Mouse (Mus musculus) CH12.LX (cell line): ENCODE measurements at regions not wholly inside any gene's neighbourhood (a gene's known extent, or its start where the extent isn't known, plus 50 kb on each side); places are given as distances from the start of the nearest gene placed in this dataset.

Source experiments
- DNase-seq: peaks from one replicate; pipeline ENCODE4 v3.0.0-alpha.2; 2013; ENCODE audit errors: extremely low read depth
- H3K27ac ChIP-seq: 2 replicates; pipeline ENCODE4 v1.5.1; 2012; ENCODE audit warnings: low read depth, mild to moderate bottlenecking, control low read depth, moderate library complexity; ENCODE audit not compliant: insufficient read depth
- H3K27me3 ChIP-seq: replicated peaks from 2 replicates; pipeline ENCODE3; 2012; ENCODE audit warnings: inconsistent platforms
- H3K36me3 ChIP-seq, 2 experiments: replicated peaks in 1 of 2; 2 replicates each; pipeline versions ENCODE3 to v1.6.1; 2012; ENCODE audit warnings: inconsistent platforms in 1 of 2, low read length in 1 of 2, mild to moderate bottlenecking in 1 of 2, mixed read lengths in 1 of 2, moderate library complexity in 1 of 2; ENCODE audit not compliant: control insufficient read depth in 1 of 2, insufficient read depth in 1 of 2
- H3K4me1 ChIP-seq, 2 experiments: 2 replicates each; pipeline ENCODE4 v1.6.1; 2012; ENCODE audit warnings: inconsistent platforms in 1 of 2, moderate library complexity in 1 of 2; ENCODE audit not compliant: insufficient read depth in 2 of 2, control insufficient read depth in 1 of 2
- H3K4me2 ChIP-seq: 2 replicates; pipeline ENCODE4 v1.6.1; 2012; ENCODE audit warnings: low read depth, mild to moderate bottlenecking, control low read depth; ENCODE audit not compliant: poor library complexity, insufficient read depth, severe bottlenecking
- H3K4me3 ChIP-seq, 3 experiments: fragments of 150-350 bp in 1 of 3; sonication (generic) in 1 of 3; replicated peaks in 1 of 3; 2 replicates each; pipeline versions ENCODE3 to v1.5.1; 2011 to 2012; ENCODE audit warnings: low read depth in 2 of 3, low read length in 2 of 3, mild to moderate bottlenecking in 2 of 3, moderate library complexity in 2 of 3, control low read depth in 1 of 3, improper control_type of control experiment in 1 of 3, inconsistent platforms in 1 of 3, mixed read lengths in 1 of 3; ENCODE audit not compliant: poor library complexity in 1 of 3
- H3K79me2 ChIP-seq: replicated peaks from 2 replicates; pipeline ENCODE4 v1.6.1; 2012; ENCODE audit warnings: mild to moderate bottlenecking, moderate library complexity; ENCODE audit not compliant: control insufficient read depth, poor library complexity, insufficient read depth, severe bottlenecking; ENCODE audit errors: extremely low read depth
- H3K9ac ChIP-seq: 2 replicates; pipeline ENCODE4 v1.6.1; 2012; ENCODE audit warnings: low read depth, mild to moderate bottlenecking, control low read depth, moderate library complexity; ENCODE audit not compliant: insufficient read depth
- H3K9me3 ChIP-seq: replicated peaks from 2 replicates; pipeline ENCODE3; 2012; ENCODE audit warnings: low read length, inconsistent platforms, mixed read lengths
- BHLHE40 ChIP-seq: IDR thresholded peaks from 2 replicates; pipeline ENCODE4 v1.6.1; 2011; ENCODE audit warnings: mild to moderate bottlenecking, low read depth, low read length, improper control_type of control experiment
- CHD2 ChIP-seq: IDR thresholded peaks from 2 replicates; pipeline ENCODE4 v1.6.1; 2011; ENCODE audit warnings: low read length, improper control_type of control experiment
- E2F4 ChIP-seq: IDR thresholded peaks from 2 replicates; pipeline ENCODE4 v1.6.1; 2011; ENCODE audit warnings: low read depth, low read length, improper control_type of control experiment; ENCODE audit not compliant: insufficient replicate concordance
- GABPA ChIP-seq: IDR thresholded peaks from 2 replicates; pipeline ENCODE4 v1.6.1; 2012; ENCODE audit warnings: low read depth, low read length, improper control_type of control experiment, inconsistent platforms; ENCODE audit not compliant: insufficient replicate concordance
- KAT2A ChIP-seq: IDR thresholded peaks from 2 replicates; pipeline ENCODE4 v1.6.1; 2012; ENCODE audit warnings: low read length, improper control_type of control experiment, inconsistent platforms; ENCODE audit not compliant: insufficient replicate concordance
- NELFE ChIP-seq: IDR thresholded peaks from 2 replicates; pipeline ENCODE4 v1.6.1; 2011; ENCODE audit warnings: low read depth, low read length, improper control_type of control experiment
- PAX5 ChIP-seq: IDR thresholded peaks from 2 replicates; pipeline ENCODE4 v1.6.1; 2012; ENCODE audit warnings: low read length, inconsistent platforms, mixed read lengths
- RAD21 ChIP-seq: IDR thresholded peaks from 2 replicates; pipeline ENCODE4 v1.6.1; 2011; ENCODE audit warnings: low read depth, mild to moderate bottlenecking, low read length, improper control_type of control experiment, moderate library complexity
- RCOR1 ChIP-seq: conservative IDR thresholded peaks from 2 replicates; pipeline ENCODE4 v1.6.1; 2012; ENCODE audit warnings: low read depth, mild to moderate bottlenecking, inconsistent platforms, low read length, improper control_type of control experiment
- SIN3A ChIP-seq: IDR thresholded peaks from 2 replicates; pipeline ENCODE4 v1.6.1; 2012; ENCODE audit warnings: low read length, improper control_type of control experiment, inconsistent platforms
- TBP ChIP-seq: conservative IDR thresholded peaks from 2 replicates; pipeline ENCODE4 v1.6.1; 2011; ENCODE audit warnings: low read depth, low read length, improper control_type of control experiment
- UBTF ChIP-seq: IDR thresholded peaks from 2 replicates; pipeline ENCODE4 v1.6.1; 2012; ENCODE audit warnings: low read depth, mild to moderate bottlenecking, inconsistent platforms, low read length, improper control_type of control experiment, moderate library complexity
- USF1 ChIP-seq: IDR thresholded peaks from 2 replicates; pipeline ENCODE4 v1.6.1; 2014; ENCODE audit warnings: low read depth, mild to moderate bottlenecking, inconsistent platforms, low read length, improper control_type of control experiment
- ZKSCAN1 ChIP-seq: IDR thresholded peaks from 2 replicates; pipeline ENCODE4 v1.6.1; 2012; ENCODE audit warnings: low read depth, inconsistent platforms, low read length, improper control_type of control experiment, borderline replicate concordance
- ZMIZ1 ChIP-seq: IDR thresholded peaks from 2 replicates; pipeline ENCODE4 v1.6.1; 2012; ENCODE audit warnings: low read depth, mild to moderate bottlenecking, inconsistent platforms, low read length, improper control_type of control experiment
- ZNF384 ChIP-seq: IDR thresholded peaks from 2 replicates; pipeline ENCODE4 v1.6.1; 2012; ENCODE audit warnings: low read depth, low read length, improper control_type of control experiment, inconsistent platforms
- dilution Hi-C: fragments of 300-500 bp; cut with MboI; formaldehyde crosslinking; loops from 2 replicates; pipeline ENCODE4 v1.14.3; 2020; ENCODE audit warnings: low sequenced_read_pairs; ENCODE audit not compliant: extremely low pct_unique_long_range_greater_than_20kb, extremely low pct_ligation_motif_present
- in situ Hi-C: fragments of 300-500 bp; cut with MboI; formaldehyde crosslinking; loops from 3 replicates; pipeline ENCODE4 v1.14.3; 2019; ENCODE audit warnings: low sequenced_read_pairs, low pct_ligation_motif_present, low pct_unique_long_range_greater_than_20kb, mixed read lengths

DNA sequence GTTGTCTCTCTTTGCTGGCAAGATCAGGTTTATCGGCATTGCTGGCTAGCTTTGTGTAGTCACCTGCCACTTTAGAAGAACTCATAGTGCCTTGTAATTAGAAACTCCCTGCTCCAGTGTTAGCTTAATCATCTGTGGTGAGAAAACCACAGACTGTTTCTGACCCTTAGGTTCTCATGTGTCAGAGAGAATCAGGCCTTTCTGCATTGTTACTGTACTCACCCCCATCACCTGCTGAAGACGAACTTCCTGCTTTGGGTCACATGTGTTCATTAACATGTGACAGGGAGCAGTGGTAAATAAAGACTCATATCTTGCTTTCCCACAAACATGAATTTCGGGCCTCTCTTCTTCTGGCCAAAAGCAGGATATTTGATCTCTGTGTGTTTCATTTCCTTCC lies 102.6 kb downstream of the Cnga2 start:
- H3K9me3 ChIP-seq = no peaks in the 10 kb centered on the region
- H3K4me2 ChIP-seq = no peak overlapping the region
- dilution Hi-C loops = no loop called here
- no peak overlapping the region for H3K4me3 ChIP-seq
- no peak overlapping the region for H3K9ac ChIP-seq
- no peaks in the 10 kb centered on the region for H3K27me3 ChIP-seq
- H3K36me3 ChIP-seq = no peaks in the 10 kb centered on the region
- in situ Hi-C loops = no loop called here
- peak; percentile 13 for DNase-seq
- H3K79me2 ChIP-seq = no peaks in the 10 kb centered on the region
- peak; percentile 51 for TF ChIP-seq BHLHE40
- TF ChIP-seq TBP = no peak
- peaks cover 0 to 11% of the 10 kb centered on the region in 2 experiments; a peak in 1 of 4 replicates for H3K4me1 ChIP-seq
- H3K27ac ChIP-seq = no peak overlapping the region

DNA sequence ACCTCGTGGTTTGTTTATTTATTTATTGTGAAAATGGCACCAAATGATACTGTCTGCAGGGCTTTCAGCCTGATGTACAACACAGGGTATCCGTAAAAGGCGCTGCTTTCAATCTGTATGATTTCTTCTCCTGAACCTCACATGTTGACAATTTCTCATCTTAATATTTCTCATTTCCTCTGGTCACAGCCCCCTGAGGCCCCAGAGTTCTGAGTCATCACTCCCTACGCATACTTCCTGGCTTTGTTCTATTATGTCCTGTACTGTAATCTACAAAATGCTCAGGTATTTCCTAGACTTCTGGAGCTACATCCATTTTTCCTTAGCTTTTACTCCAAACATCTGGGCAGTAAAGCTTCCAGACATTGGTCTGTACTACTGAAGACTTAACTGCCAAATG lies 103.0 kb downstream of the Cnga2 start:
- dilution Hi-C loops = no loop called here
- TF ChIP-seq USF1 (no peak), UBTF (no peak), ZKSCAN1 (no peak), RAD21 (no peak)
- TF ChIP-seq, all 38 proteins: peak for 0

DNA sequence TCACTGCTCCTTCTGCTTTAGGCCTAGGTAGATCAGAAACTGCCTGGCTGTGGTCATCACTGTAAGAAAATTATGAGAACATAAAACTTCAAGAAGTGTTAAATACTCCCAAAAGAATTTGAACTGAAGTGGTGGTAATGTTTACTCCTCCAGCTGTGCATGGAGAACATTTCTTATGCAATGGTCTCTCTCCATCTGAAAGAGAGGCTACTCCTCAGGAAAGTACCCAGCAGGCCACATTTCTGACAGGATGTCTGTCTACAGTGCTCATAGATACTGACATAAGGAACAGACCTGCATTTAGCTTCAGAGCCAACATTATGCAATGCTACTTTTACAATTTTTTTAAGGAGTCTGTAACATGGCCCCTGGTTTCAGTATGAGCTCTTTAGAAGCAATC lies 79.9 kb upstream of the Magea4 start:
- H3K4me3 ChIP-seq = no peak overlapping the region
- dilution Hi-C loops = no loop called here
- H3K36me3 ChIP-seq = no peaks in the 10 kb centered on the region
- H3K79me2 ChIP-seq = no peaks in the 10 kb centered on the region
- no peaks in the 10 kb centered on the region for H3K4me1 ChIP-seq
- no peak for DNase-seq
- H3K9me3 ChIP-seq = no peaks in the 10 kb centered on the region
- H3K9ac ChIP-seq = no peak overlapping the region
- H3K27ac ChIP-seq = no peak overlapping the region
- in situ Hi-C loops = no loop called here
- H3K4me2 ChIP-seq = no peak overlapping the region
- TF ChIP-seq TBP (no peak), SIN3A (no peak), KAT2A (no peak), NELFE (no peak), ZNF384 (no peak), RCOR1 (no peak), GABPA (no peak), CHD2 (no peak), E2F4 (no peak), PAX5 (no peak), ZMIZ1 (no peak)
- H3K27me3 ChIP-seq = no peaks in the 10 kb centered on the region

More for the DNA sequence above, 103.0 kb downstream of the Cnga2 start:
- DNase-seq = peak; percentile 14
- Histone ChIP-seq H3K9ac (no peak overlapping the region), H3K27me3 (no peaks in the 10 kb centered on the region), H3K36me3 (no peaks in the 10 kb centered on the region), H3K27ac (no peak overlapping the region), H3K79me2 (no peaks in the 10 kb centered on the region), H3K4me1 (peaks cover 0 to 11% of the 10 kb centered on the region in 2 experiments; a peak in 1 of 4 replicates), H3K4me2 (no peak overlapping the region), H3K9me3 (no peaks in the 10 kb centered on the region), H3K4me3 (no peak overlapping the region)
- in situ Hi-C loops = no loop called here
